Mouse (Mus musculus): ENCODE data around the gene Arhgap10.

DNA sequence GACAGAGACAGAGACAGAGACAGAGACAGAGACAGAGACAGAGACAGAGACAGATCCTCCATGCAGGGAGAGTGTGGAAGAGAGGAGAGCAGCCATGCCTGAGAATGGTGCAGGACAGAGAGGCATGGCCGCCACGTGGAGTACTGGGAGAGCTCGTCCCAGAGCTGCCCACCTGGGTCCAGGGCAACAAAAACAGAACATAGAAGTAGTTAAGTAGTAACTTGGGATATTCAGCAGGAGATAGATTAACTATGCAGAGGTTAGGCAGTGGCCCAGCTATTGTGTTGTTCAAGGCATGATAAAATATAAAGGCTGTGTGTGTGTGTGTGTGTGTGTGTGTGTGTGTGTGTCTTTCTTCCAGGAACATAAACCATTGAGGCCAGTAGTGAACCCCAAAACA lies 72.1 kb downstream of the Arhgap10 start:
- no peak for TF ChIP-seq POLR2A (IDR thresholded peaks at IDR 0.05; ENCODE audit: extremely low read depth, insufficient read depth, low read length)
- no peak for TF ChIP-seq CTCF (IDR thresholded peaks at IDR 0.05; ENCODE audit: extremely low read depth, insufficient read depth, low read length)
